Mouse (Mus musculus) lung, embryonic 14.5 days (tissue): ENCODE data around the gene Gucd1. TPM values are rescaled to one million over a fixed set of nuclear protein-coding genes. Genes with fewer than 3 reads are reported as not detected.
A peak's percentile ranks its signal among the peaks of the same experiment; 100 is the strongest.

Experiments used
- ATAC-seq: fragments of 200-750 bp; cut with Nextera tagmentation; 2 replicates; pipeline ENCODE4 v1.8.0; 2017; ENCODE audit warnings: mild to moderate bottlenecking, moderate TSS enrichment, moderate library complexity; ENCODE audit not compliant: insufficient read depth
- DNase-seq: peaks from one replicate; pipeline ENCODE4 v3.0.0-alpha.2; 2015
- H3K27ac ChIP-seq: fragments of 300-500 bp; sonication (generic); 2 replicates; pipeline ENCODE4 v1.5.1; 2014; ENCODE audit warnings: low read depth, mild to moderate bottlenecking, moderate library complexity
- H3K27me3 ChIP-seq: fragments of 300-500 bp; sonication (generic); 2 replicates; pipeline ENCODE4 v1.6.1; 2014; ENCODE audit warnings: low read length, control low read depth; ENCODE audit not compliant: insufficient read depth
- H3K36me3 ChIP-seq: fragments of 300-500 bp; sonication (generic); 2 replicates; pipeline ENCODE4 v1.6.1; 2014; ENCODE audit warnings: control low read depth; ENCODE audit not compliant: insufficient read depth
- H3K4me1 ChIP-seq: fragments of 300-500 bp; sonication (generic); 2 replicates; pipeline ENCODE4 v1.6.1; 2014; ENCODE audit warnings: antibody characterized with exemption, control low read depth; ENCODE audit not compliant: insufficient read depth
- H3K4me2 ChIP-seq: fragments of 300-500 bp; sonication (generic); 2 replicates; pipeline ENCODE4 v1.6.1; 2014; ENCODE audit warnings: mild to moderate bottlenecking
- H3K4me3 ChIP-seq: fragments of 300-500 bp; sonication (generic); 2 replicates; pipeline ENCODE4 v1.5.1; 2014; ENCODE audit warnings: low read depth, low read length
- H3K9ac ChIP-seq: fragments of 300-500 bp; sonication (generic); 2 replicates; pipeline ENCODE4 v1.6.1; 2014
- H3K9me3 ChIP-seq: fragments of 300-500 bp; sonication (generic); 2 replicates; pipeline ENCODE4 v1.6.1; 2016; ENCODE audit warnings: low read depth, low read length, control low read depth
- CTCF ChIP-seq: IDR thresholded peaks from 2 replicates; pipeline ENCODE4 v1.5.1; 2016; ENCODE audit warnings: antibody characterized with exemption, low read depth
- WGBS: fragments of 180-500 bp; shearing (Covaris S2); extraction: QIAGEN DNeasy Blood & Tissue Kit; methylation state at CpG from one replicate; pipeline ENCODE4 v1.1.7; 2014; 5-methylcytosine and 5-hydroxymethylcytosine counted together
- polyA plus RNA-seq: library from polyadenylated mRNA; unstranded; fragments of >200 nt; fragmentation: Nextera tagmentation; extraction: Ambion mirVana; gene quantifications from 2 replicates; pipeline ENCODE4 v1.2.1, GENCODE M21; 2014

Gene Gucd1
- polyA plus RNA-seq, 1 experiment from 2014 or later, result 32.6 TPM

DNA sequence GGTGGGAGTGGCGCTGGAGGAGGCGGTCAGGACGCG, 201.1 kb downstream of the Gucd1 start, which contains the start of gene Adora2a:
Adora2a (plus strand) TSS at position 6 of the 36 bp plus-strand sequence.
- TF ChIP-seq CTCF, result no peak
- H3K9me3 ChIP-seq, result no peaks in the 10 kb centered on the region
- no peak for DNase-seq
- H3K9ac ChIP-seq, result peak within 1 kb of the TSS; percentile 65
- ATAC-seq, result no peak
- H3K36me3 ChIP-seq, result peaks cover 18% of the 10 kb centered on the region; the same call in 1 of the 2 replicates
- WGBS, result 3% methylated on average over 4 of the region's 4 CpGs
- peak within 1 kb of the TSS; percentile 42; the same call in 1 of the 2 replicates for H3K27ac ChIP-seq
- H3K27me3 ChIP-seq, result peaks cover 12% of the 10 kb centered on the region; the same call in 1 of the 2 replicates
- H3K4me3 ChIP-seq, result peak within 1 kb of the TSS; percentile 54
- peak within 1 kb of the TSS; percentile 76 for H3K4me2 ChIP-seq
- H3K4me1 ChIP-seq, result peaks cover 2% of the 10 kb centered on the region

DNA sequence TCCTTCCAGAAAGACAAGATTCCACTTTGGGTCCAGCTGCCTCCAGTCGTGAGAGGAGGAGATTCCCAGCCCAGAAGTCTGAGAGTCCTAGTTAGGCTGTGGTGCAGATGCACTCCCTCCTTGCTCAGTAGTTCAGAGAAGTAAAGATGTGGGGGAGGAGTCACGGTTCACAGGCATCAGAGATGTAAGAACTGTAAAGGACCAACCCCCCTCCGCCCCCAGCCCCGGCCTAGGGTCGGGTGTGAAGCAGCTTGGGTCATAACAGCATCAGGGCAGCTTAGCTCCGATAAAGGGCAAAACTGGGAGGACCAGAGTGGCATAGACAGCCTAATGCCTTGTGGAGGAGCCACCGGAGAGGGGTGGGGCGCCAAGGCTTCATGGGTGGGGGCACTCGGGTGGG, 201.3 kb downstream of the Gucd1 start:
- WGBS, result 4% methylated on average over 9 of the region's 9 CpGs
- Histone ChIP-seq H3K36me3 (peaks cover 20% of the 10 kb centered on the region; the same call in 1 of the 2 replicates), H3K4me2 (peak overlapping the region; percentile 76), H3K9ac (peak overlapping the region; percentile 65), H3K9me3 (no peaks in the 10 kb centered on the region), H3K27ac (peak overlapping the region; percentile 42; the same call in 1 of the 2 replicates), H3K4me3 (peak overlapping the region; percentile 54), H3K4me1 (peaks cover 2% of the 10 kb centered on the region), H3K27me3 (peaks cover 12% of the 10 kb centered on the region; the same call in 1 of the 2 replicates)
- TF ChIP-seq CTCF, result no peak
- ATAC-seq (peak; percentile 38), DNase-seq (peak; percentile 44)

DNA sequence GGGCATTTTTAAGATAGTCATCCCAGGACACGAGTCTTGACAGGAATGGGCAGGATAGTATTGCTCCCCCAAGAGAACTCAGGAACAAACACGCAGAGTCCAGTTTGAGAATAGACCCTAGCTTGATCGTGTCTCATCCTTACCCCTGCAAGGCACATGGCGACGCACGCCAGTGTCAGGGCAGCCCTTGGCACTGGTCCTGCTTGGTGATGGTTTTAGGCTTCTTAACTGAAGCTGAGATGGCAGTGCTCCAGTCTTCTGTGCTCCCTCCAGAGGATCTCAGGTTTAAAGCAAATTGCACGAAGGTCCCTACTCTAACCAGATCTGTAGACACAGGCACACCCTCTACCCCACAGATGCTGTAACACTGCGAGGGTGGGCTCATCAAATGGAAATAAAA, 202.0 kb downstream of the Gucd1 start:
- no peak overlapping the region for H3K4me2 ChIP-seq
- ATAC-seq (no peak), DNase-seq (no peak)
- H3K27me3 ChIP-seq, result peaks cover 12% of the 10 kb centered on the region; the same call in 1 of the 2 replicates
- H3K36me3 ChIP-seq, result peaks cover 27% of the 10 kb centered on the region
- no peak overlapping the region for H3K4me3 ChIP-seq
- 69% methylated on average over 8 of the region's 8 CpGs for WGBS
- H3K9me3 ChIP-seq, result no peaks in the 10 kb centered on the region
- no peak for TF ChIP-seq CTCF
- no peak overlapping the region for H3K9ac ChIP-seq
- peaks cover 2% of the 10 kb centered on the region for H3K4me1 ChIP-seq
- no peak overlapping the region for H3K27ac ChIP-seq

DNA sequence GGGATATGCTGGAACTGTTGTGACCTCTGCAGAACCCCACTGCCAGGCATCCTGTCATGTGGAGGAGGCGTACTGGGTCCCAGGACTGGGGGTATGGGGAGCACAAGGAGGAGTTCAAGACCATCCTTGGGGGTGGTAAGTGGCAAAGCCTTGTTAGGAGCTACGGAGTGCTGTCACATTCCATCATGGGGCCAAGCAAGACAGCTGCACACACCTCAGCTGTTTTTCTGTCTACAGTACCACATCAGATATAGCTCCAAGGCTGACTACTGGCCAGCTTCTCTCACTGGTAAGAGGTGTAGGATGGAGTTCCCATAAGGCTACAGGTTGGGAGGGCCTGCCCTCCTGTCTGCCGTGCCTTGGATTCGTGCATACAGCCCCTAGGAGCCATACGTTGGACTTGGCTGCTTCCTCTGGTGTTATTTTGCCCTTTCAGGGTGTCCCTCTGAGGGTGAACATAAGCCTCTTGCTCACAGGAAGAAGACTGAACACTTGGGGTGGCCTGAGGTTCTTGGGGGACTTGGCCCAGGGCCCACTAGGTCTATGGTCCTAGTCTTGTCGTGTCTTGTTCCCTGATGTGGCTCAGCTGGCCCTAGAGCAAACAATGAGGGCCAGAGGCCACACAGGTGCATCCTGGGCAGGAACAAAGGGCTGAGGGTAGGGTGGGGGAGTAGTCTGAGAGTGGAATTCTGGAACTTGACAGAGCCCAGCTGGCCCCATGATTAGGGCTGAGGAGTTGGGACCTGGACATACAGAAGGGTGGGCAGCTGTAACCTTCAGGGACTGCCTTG, 203.4 kb downstream of the Gucd1 start:
- Histone ChIP-seq H3K4me2 (no peak overlapping the region), H3K9ac (no peak overlapping the region), H3K4me3 (no peak overlapping the region), H3K36me3 (peaks cover 41% of the 10 kb centered on the region), H3K27me3 (peaks cover 12% of the 10 kb centered on the region; the same call in 1 of the 2 replicates), H3K4me1 (peaks cover 2% of the 10 kb centered on the region), H3K9me3 (no peaks in the 10 kb centered on the region), H3K27ac (no peak overlapping the region)
- 39% methylated on average over 6 of the region's 6 CpGs for WGBS
- TF ChIP-seq CTCF, result no peak
- ATAC-seq (peak; percentile 21; the same call in 1 of the 2 replicates), DNase-seq (peak; percentile 49)

DNA sequence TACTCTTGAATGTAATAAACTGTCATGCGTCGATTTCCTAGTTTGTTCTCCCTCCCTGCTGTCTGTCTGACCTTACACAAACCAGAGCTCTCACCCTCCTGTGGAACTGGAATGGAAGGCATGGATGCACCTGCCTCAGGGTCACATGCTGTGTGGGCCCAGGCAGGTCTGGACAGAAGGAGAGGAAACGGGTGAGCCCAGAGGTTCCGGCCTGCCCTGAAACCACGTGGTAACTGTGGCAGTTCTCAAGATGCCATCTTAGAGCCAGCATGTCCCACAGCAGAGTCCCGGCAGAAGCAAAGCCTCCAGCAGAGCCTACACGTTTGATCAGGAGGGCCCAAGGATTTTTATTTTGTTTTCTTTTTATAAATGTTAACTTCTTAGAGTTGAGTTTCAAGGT, 205.4 kb downstream of the Gucd1 start:
- H3K9ac ChIP-seq, result no peak overlapping the region
- no peak for TF ChIP-seq CTCF

DNA sequence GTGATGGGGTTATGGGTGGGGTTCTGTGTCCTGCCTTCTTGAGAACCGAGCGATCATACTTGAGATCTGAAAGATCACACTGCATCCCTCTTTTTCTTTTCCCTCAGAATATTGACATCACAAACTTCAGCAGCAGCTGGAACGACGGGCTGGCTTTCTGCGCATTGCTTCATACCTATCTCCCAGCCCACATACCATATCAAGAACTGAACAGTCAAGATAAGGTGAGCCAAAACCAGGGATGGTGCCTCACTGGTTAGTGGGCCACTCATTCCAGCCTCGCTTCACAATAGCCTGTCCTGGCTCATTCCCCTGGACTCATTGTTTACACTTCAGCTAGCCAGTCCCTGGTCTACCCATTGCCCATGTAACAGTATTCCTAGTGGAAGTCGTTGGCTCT, 210.6 kb downstream of the Gucd1 start:
- 88% methylated on average over 7 of the region's 7 CpGs for whole genome bisulfite sequencing

More for the DNA sequence above, 205.4 kb downstream of the Gucd1 start:
- Histone ChIP-seq H3K27me3 (no peaks in the 10 kb centered on the region; the same call in 1 of the 2 replicates), H3K4me2 (no peak overlapping the region), H3K9me3 (no peaks in the 10 kb centered on the region), H3K4me3 (no peak overlapping the region), H3K36me3 (peaks cover 61% of the 10 kb centered on the region), H3K4me1 (peaks cover 2% of the 10 kb centered on the region), H3K27ac (no peak overlapping the region)
- ATAC-seq (no peak), DNase-seq (no peak)
- 70% methylated on average over 7 of the region's 7 CpGs for WGBS

DNA sequence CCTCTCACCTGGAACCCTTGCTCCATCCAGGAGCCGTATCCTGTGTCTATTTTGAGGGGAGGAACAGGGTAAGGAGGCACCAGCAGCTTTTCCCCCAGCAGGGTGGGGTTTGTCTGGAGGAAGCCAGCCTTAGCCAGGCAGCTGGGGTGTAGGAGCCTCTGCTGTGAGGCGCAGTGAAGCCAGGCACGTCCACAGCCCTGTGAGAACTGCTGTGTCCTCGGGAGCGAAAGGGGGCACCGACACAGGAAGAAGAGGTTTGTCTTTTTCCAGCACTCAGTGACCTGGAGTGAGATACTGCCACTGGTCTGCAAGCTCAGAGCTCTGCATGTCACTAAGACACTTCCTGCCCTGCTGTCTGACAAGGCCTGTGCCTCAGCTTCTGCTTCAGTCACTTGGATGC, 213.4 kb downstream of the Gucd1 start:
- no peaks in the 10 kb centered on the region for H3K9me3 ChIP-seq
- no peak for TF ChIP-seq CTCF
- H3K27me3 ChIP-seq, result no peaks in the 10 kb centered on the region
- no peak overlapping the region for H3K9ac ChIP-seq
- DNase-seq, result no peak
- H3K4me2 ChIP-seq, result no peak overlapping the region
- peak overlapping the region; percentile 39; the same call in 1 of the 2 replicates for H3K27ac ChIP-seq
- no peak overlapping the region for H3K4me3 ChIP-seq
- H3K36me3 ChIP-seq, result peaks cover 68% of the 10 kb centered on the region
- H3K4me1 ChIP-seq, result no peaks in the 10 kb centered on the region
- ATAC-seq, result 0 out of 2 replicates have a peak, but pooled peaks have one; percentile 38
- 69% methylated on average over 6 of the region's 6 CpGs for WGBS

More for the DNA sequence above, 210.6 kb downstream of the Gucd1 start:
- no peak for TF ChIP-seq CTCF
- Histone ChIP-seq H3K9me3 (no peaks in the 10 kb centered on the region), H3K27ac (no peak overlapping the region), H3K9ac (no peak overlapping the region), H3K4me2 (no peak overlapping the region), H3K36me3 (peaks cover 80% of the 10 kb centered on the region), H3K4me1 (no peaks in the 10 kb centered on the region), H3K27me3 (no peaks in the 10 kb centered on the region), H3K4me3 (no peak overlapping the region)
- no peak for DNase-seq
- no peak for ATAC-seq
